Mouse (Mus musculus) midbrain, embryonic 12.5 days (tissue): ENCODE results near the gene Zbtb20. TPM values are rescaled to one million over a fixed set of nuclear protein-coding genes. Genes with fewer than 3 reads are reported as not detected.

Experiments used
- ATAC-seq: fragments of 200-750 bp; cut with Nextera tagmentation; 2 replicates; pipeline ENCODE4 v1.8.0; 2017; ENCODE audit warnings: low read depth, moderate TSS enrichment, moderate library complexity; ENCODE audit not compliant: low FRiP score
- H3K27ac ChIP-seq: fragments of 300-500 bp; sonication (generic); replicated peaks from 2 replicates; pipeline ENCODE4 v1.5.1; 2016; ENCODE audit warnings: mild to moderate bottlenecking
- H3K27me3 ChIP-seq: fragments of 300-500 bp; sonication (generic); 2 replicates; pipeline ENCODE4 v1.6.1; 2016; ENCODE audit warnings: mild to moderate bottlenecking
- H3K36me3 ChIP-seq: fragments of 300-500 bp; sonication (generic); 2 replicates; pipeline ENCODE4 v1.6.1; 2016
- H3K4me1 ChIP-seq: fragments of 300-500 bp; sonication (generic); 2 replicates; pipeline ENCODE4 v1.6.1; 2016
- H3K4me2 ChIP-seq: fragments of 300-500 bp; sonication (generic); replicated peaks from 2 replicates; pipeline ENCODE4 v1.6.1; 2016; ENCODE audit warnings: mild to moderate bottlenecking, moderate library complexity
- H3K4me3 ChIP-seq: fragments of 300-500 bp; sonication (generic); 2 replicates; pipeline ENCODE4 v1.5.1; 2016; ENCODE audit warnings: mild to moderate bottlenecking
- H3K9ac ChIP-seq: fragments of 300-500 bp; sonication (generic); replicated peaks from 2 replicates; pipeline ENCODE4 v1.6.1; 2016; ENCODE audit warnings: mild to moderate bottlenecking, moderate library complexity
- H3K9me3 ChIP-seq: fragments of 300-500 bp; sonication (generic); 2 replicates; pipeline ENCODE4 v1.6.1; 2016; ENCODE audit warnings: mild to moderate bottlenecking
- WGBS: fragments of 180-500 bp; shearing (Covaris S2); methylation state at CpG from one replicate; pipeline ENCODE4 v1.1.7; 2016; 5-methylcytosine and 5-hydroxymethylcytosine counted together
- polyA plus RNA-seq: library from polyadenylated mRNA; unstranded; fragments of >200 nt; fragmentation: Nextera tagmentation; extraction: Ambion mirVana; gene quantifications from 2 replicates; pipeline ENCODE4 v1.2.1, GENCODE M21; 2016

Gene Zbtb20
- polyA plus RNA-seq, 1 experiment from 2014 or later = 80.8 TPM

DNA sequence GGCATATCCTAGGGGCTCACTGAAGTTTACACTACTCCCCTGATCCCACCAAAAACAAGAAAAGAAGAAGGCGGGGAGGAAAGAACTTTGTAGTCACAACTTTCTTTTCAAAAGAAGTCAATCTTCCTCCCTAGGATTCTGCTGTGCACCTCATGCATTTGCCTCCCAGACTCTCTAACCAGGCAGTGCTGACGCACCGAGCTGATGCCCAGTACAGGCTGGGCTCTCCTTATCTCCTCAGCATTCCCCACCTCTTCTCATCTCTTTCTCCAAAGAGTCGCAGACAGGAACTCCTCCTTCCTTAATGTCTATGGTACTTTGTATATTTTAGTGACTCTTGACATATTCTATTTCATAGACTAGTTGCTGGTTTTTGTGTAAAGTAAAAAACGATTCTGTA is 638.3 kb downstream of the Zbtb20 start:
- Histone ChIP-seq H3K9ac (no peak overlapping the region), H3K36me3 (no peaks in the 10 kb centered on the region), H3K27me3 (no peaks in the 10 kb centered on the region), H3K4me2 (no peak overlapping the region), H3K9me3 (no peaks in the 10 kb centered on the region), H3K4me1 (peaks cover 13% of the 10 kb centered on the region; the same call in 1 of the 2 replicates), H3K4me3 (no peak overlapping the region), H3K27ac (no peak overlapping the region)
- WGBS = 89% methylated on average over 5 of the region's 5 CpGs
- no peak for ATAC-seq

DNA sequence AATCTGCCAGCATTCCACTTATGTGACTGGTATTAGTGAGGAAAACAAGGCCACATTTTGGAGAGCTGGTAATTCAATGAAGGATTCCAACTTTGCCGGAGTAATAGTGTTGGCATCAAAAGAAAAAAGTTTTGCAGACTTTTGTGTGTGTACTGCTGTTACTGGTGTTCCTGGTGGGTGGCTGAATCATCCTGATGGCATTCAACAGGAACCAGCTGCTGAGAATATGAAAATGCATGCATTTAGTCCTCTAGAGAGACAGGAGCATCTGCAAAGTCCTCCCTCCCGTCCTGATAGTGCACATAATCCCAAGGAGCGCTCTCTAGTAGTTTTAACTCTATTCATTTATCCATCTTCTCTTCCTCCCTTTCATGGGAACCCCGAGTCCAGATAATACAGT is 639.9 kb downstream of the Zbtb20 start:
- no peak for ATAC-seq

DNA sequence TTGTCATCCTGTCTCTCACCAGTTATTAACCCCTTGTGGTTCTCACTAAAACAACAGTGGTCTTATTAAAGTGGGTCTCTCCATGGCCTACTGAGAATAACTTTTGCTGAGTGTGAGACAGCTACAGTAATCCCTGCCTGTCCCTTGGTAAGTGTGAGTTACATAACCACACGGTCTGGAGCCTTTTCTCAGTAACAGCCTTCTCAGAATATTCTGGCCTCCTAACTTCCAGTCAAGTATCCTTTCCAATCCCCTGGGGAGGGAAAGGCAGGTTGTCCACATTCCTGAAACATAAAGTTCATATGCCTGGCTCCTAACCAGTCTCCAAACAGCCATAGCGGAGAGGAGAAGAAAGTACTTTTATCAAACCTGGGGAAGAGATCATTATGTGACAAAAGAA is 644.6 kb downstream of the Zbtb20 start:
- Histone ChIP-seq H3K4me1 (0 out of 2 replicates have a peak, but pooled peaks cover 3% of the 10 kb centered on the region), H3K27me3 (no peaks in the 10 kb centered on the region), H3K9ac (no peak overlapping the region), H3K4me3 (no peak overlapping the region), H3K9me3 (no peaks in the 10 kb centered on the region), H3K4me2 (no peak overlapping the region), H3K27ac (no peak overlapping the region), H3K36me3 (no peaks in the 10 kb centered on the region)
- 70% methylated on average over 2 of the region's 2 CpGs for WGBS
- ATAC-seq = no peak

More for the DNA sequence above, 639.9 kb downstream of the Zbtb20 start:
- no peaks in the 10 kb centered on the region for H3K27me3 ChIP-seq
- H3K4me1 ChIP-seq = peaks cover 8% of the 10 kb centered on the region; the same call in 1 of the 2 replicates
- H3K4me3 ChIP-seq = no peak overlapping the region
- H3K36me3 ChIP-seq = no peaks in the 10 kb centered on the region
- no peak overlapping the region for H3K9ac ChIP-seq
- H3K27ac ChIP-seq = no peak overlapping the region
- no peak overlapping the region for H3K4me2 ChIP-seq
- WGBS = 79% methylated on average over 4 of the region's 4 CpGs
- H3K9me3 ChIP-seq = no peaks in the 10 kb centered on the region

DNA sequence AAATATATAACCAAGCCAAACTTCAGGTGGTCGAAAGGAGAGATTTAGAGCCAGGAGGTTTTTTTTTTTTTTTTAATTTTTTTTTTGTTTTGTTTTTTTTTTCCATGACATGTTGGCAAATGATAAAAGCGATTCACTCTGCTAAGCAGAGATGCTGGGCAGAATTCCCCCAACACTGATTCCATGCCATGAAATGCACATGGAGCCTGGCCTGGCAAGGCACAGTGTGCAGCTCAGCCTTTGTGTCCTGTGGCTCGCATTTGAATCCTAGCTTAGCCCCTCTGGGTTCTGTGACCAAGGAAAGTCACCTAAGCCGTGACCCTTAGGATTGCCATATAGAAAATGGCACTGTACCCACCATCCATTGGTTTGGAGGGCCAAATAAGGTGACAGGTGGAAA is 646.8 kb downstream of the Zbtb20 start:
- Histone ChIP-seq H3K9ac (no peak overlapping the region), H3K9me3 (no peaks in the 10 kb centered on the region), H3K4me1 (0 out of 2 replicates have a peak, but pooled peaks cover 4% of the 10 kb centered on the region), H3K4me2 (no peak overlapping the region), H3K27ac (no peak overlapping the region), H3K4me3 (no peak overlapping the region), H3K27me3 (no peaks in the 10 kb centered on the region), H3K36me3 (no peaks in the 10 kb centered on the region)
- no peak for ATAC-seq
- 93% methylated on average over 4 of the region's 4 CpGs for WGBS

DNA sequence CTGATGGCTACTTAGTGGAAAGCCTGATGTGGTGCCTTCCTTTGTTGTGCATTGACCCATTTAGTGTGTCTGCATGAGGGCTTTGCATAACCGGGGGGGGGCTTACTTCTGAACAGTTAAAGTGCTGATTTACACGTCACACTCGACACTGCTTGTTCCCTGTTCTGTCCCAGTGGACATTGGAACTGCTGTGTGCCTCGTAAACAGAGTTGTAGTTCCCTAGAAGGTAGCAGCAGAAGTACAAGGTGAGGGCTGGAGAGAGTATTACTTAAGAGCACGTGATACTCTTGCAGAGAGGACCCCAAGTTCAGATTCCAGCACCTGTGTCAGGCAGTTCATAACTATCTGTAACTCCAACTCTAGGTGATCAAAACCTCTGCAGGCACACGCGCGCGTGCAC is 648.5 kb downstream of the Zbtb20 start:
- Histone ChIP-seq H3K36me3 (peaks cover 5% of the 10 kb centered on the region), H3K9me3 (no peaks in the 10 kb centered on the region), H3K9ac (no peak overlapping the region), H3K4me3 (no peak overlapping the region), H3K27me3 (no peaks in the 10 kb centered on the region), H3K4me2 (no peak overlapping the region), H3K4me1 (0 out of 2 replicates have a peak, but pooled peaks cover 4% of the 10 kb centered on the region), H3K27ac (no peak overlapping the region)
- ATAC-seq = no peak
- 81% methylated on average over 9 of the region's 9 CpGs for WGBS

DNA sequence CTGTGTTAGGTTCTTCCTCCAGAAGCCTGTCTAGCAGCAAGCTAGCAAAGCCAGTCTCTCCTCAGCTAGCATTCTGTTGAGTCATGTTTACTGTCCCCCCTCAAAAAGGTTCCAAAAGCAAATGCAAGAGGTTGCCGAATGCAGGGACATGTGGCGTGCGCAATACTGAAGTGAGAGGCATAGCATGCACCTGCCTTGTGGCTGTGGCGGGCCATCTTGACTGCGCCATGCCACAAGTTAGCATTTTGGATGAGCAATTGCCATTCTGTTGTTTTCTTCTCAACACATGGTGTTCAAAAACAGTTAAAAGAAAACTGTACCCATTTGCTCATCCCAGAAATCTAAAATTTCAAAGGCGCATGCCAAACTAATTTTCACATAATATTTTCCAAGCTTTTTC is 649.9 kb downstream of the Zbtb20 start:
- Histone ChIP-seq H3K36me3 (peaks cover 5% of the 10 kb centered on the region), H3K4me3 (no peak overlapping the region), H3K4me1 (0 out of 2 replicates have a peak, but pooled peaks cover 4% of the 10 kb centered on the region), H3K27ac (no peak overlapping the region), H3K4me2 (no peak overlapping the region), H3K9ac (no peak overlapping the region), H3K27me3 (no peaks in the 10 kb centered on the region), H3K9me3 (no peaks in the 10 kb centered on the region)
- no peak for ATAC-seq
- WGBS = 95% methylated on average over 6 of the region's 6 CpGs

DNA sequence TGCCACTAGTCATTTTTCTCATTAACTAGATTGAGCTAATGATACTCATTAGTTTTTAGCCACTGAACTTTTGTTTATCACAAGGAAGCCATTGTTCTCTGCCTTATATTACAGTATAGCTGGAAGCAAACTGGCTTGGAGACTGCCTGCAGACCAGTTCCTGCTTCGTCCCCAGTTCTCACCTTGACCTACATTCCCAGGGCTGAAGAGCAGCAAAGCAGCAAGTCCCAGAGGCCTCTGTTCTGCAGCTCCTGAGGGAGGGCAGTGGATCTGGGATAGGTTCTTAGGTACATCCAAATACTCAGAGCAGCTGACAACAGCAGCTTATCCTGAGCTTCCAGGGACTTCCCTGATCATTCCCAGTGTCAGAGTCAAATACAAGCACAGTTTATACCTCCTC is 652.6 kb downstream of the Zbtb20 start:
- H3K4me1 ChIP-seq = peaks cover 7% of the 10 kb centered on the region; the same call in 1 of the 2 replicates
- 90% methylated on average over 1 of the region's 1 CpGs for WGBS
- no peak overlapping the region for H3K27ac ChIP-seq
- H3K9me3 ChIP-seq = no peaks in the 10 kb centered on the region
- no peak overlapping the region for H3K4me3 ChIP-seq
- H3K9ac ChIP-seq = no peak overlapping the region
- peaks cover 5% of the 10 kb centered on the region for H3K36me3 ChIP-seq
- H3K27me3 ChIP-seq = no peaks in the 10 kb centered on the region
- no peak overlapping the region for H3K4me2 ChIP-seq
- ATAC-seq = no peak

DNA sequence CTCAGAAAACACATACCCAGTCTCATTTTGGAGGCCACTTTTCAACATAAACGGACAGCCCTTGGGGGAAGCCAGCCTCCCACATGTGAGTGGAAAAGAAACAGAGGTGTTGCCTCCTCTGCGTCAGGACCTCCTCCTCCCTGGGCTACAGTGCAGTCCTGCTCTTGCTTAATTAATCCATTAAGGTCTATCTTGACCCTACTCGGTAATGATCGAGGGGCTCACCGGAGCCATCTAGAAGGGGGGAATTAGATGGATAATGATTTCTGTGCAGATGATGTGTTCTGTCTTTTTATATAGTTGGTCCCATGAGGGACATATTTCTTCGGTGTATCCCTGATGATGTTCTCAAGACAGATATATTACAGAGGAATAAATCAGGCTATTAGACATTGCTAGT is 655.6 kb downstream of the Zbtb20 start:
- Histone ChIP-seq H3K36me3 (peaks cover 5% of the 10 kb centered on the region), H3K4me3 (no peak overlapping the region), H3K27me3 (no peaks in the 10 kb centered on the region), H3K9ac (no peak overlapping the region), H3K9me3 (no peaks in the 10 kb centered on the region), H3K4me1 (peaks cover 13% of the 10 kb centered on the region; the same call in 1 of the 2 replicates), H3K4me2 (no peak overlapping the region), H3K27ac (no peak overlapping the region)
- 93% methylated on average over 6 of the region's 6 CpGs for WGBS
- ATAC-seq = no peak

DNA sequence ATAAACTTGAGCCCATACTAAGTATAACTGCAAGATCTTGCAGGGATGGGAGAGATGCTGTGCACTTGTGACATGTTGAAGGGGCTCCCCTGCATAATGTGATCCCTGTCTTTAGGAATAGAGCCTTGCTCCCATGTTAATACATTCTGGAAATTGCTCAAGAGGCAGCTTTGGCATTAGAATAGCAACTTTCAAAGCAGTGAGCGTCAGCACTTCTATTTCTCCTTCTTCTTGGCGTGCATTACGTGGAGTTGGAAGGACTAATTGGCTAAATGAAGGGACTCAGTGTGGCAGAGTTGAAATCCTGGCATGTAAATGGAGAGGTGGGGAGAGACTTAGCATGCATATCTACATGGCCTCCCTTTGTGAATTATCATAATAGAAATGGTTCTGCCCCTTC is 658.4 kb downstream of the Zbtb20 start:
- no peak for ATAC-seq
- Histone ChIP-seq H3K27ac (no peak overlapping the region; the same call in 1 of the 2 replicates), H3K4me2 (no peak overlapping the region), H3K4me1 (peaks cover 13% of the 10 kb centered on the region; the same call in 1 of the 2 replicates), H3K36me3 (no peaks in the 10 kb centered on the region), H3K4me3 (no peak overlapping the region), H3K9ac (no peak overlapping the region), H3K27me3 (no peaks in the 10 kb centered on the region), H3K9me3 (no peaks in the 10 kb centered on the region)
- 75% methylated on average over 3 of the region's 3 CpGs for WGBS

DNA sequence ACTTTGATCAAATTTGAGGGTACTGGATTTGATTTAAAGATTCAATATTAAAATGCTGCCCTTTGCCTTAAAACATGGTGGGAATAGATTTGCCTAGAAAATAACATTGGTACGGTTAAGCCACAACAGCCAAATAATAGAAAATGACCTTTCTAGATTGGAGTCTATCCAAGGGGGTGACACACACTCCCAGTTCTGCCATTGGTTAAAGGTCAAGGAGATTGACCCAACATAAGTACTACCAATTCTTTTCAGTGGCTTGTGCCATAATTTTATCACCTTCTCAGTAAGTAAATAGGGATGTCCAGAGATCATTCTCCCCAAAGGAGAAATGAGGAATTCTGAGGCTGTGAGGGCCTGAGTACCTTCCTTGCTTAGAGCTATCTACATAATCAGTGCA is 660.2 kb downstream of the Zbtb20 start:
- no peak for ATAC-seq
- peaks cover 13% of the 10 kb centered on the region; the same call in 1 of the 2 replicates for H3K4me1 ChIP-seq
- 88% methylated on average over 1 of the region's 1 CpGs for WGBS
- H3K9ac ChIP-seq = no peak overlapping the region
- H3K9me3 ChIP-seq = no peaks in the 10 kb centered on the region
- no peaks in the 10 kb centered on the region for H3K36me3 ChIP-seq
- no peak overlapping the region for H3K4me2 ChIP-seq
- H3K27me3 ChIP-seq = no peaks in the 10 kb centered on the region
- no peak overlapping the region for H3K4me3 ChIP-seq
- H3K27ac ChIP-seq = no peak overlapping the region

DNA sequence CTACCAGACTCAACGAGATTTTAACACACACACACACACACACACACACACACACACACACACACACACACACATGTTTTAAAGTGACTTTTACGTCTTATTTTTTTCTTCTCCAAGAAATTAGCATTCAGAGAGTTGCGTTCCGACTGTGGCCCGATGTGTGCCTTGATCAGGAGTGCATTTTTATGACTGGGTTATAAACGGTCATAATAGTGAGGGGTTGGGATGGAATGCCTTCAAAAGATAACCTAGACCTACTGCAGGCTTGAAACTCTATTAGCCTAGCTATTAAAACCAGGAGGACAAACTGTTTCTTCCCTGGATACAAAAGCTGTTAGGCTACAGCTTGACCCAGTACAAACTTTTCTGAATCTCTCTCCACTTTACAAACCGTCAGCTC is 661.5 kb downstream of the Zbtb20 start:
- Histone ChIP-seq H3K9me3 (no peaks in the 10 kb centered on the region), H3K9ac (no peak overlapping the region), H3K4me1 (peaks cover 10% of the 10 kb centered on the region; the same call in 1 of the 2 replicates), H3K36me3 (no peaks in the 10 kb centered on the region), H3K27me3 (no peaks in the 10 kb centered on the region), H3K4me2 (no peak overlapping the region), H3K4me3 (no peak overlapping the region), H3K27ac (no peak overlapping the region)
- ATAC-seq = no peak
- WGBS = 89% methylated on average over 7 of the region's 7 CpGs

DNA sequence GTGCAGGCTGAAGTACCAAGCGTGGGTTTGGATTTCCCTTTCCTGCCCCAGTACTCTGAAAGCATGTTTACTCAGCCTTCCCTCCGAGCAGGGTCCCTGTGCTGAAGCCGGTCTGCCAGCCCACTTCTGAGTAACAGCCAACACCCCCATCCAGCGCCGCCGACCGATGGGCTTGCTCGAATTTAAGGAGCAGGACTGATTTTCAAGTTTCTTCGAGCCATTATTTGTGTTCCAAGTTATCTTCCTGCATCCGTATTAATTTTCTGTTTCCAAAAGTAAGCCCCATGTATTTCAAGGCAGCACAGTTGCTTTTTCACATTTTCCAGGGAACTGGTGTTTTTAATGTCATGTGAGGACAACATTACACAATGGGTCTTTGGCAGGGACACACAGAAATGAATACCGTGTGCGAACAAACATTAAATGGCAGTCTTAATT is 664.0 kb downstream of the Zbtb20 start:
- no peak overlapping the region for H3K9ac ChIP-seq
- no peaks in the 10 kb centered on the region for H3K4me1 ChIP-seq
- no peaks in the 10 kb centered on the region for H3K36me3 ChIP-seq
- no peaks in the 10 kb centered on the region for H3K27me3 ChIP-seq
- no peak overlapping the region for H3K4me3 ChIP-seq
- no peaks in the 10 kb centered on the region for H3K9me3 ChIP-seq
- no peak overlapping the region for H3K4me2 ChIP-seq
- 87% methylated on average over 12 of the region's 12 CpGs for WGBS
- peak overlapping the region; percentile 30; the same call in 1 of the 2 replicates for H3K27ac ChIP-seq
- no peak; the same call in 1 of the 2 replicates for ATAC-seq

DNA sequence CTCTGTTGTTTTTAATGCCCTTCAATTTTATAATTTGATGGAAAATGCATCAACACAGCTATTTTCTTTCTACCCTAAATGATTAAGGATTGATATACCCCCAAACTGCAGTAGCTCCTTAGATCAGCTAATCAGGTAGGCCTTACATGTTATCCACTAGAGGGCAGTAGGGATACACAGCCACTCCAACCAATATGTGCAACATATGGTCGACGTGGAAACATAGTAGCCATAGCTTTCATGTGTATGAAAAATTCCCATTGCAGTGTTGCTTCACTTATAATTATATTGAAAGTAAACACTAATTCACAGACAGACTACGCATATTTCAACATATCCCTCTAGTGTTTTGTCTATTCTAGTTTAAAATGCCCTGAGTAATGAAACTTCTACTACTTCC is 664.4 kb downstream of the Zbtb20 start:
- Histone ChIP-seq H3K4me3 (no peak overlapping the region), H3K4me1 (no peaks in the 10 kb centered on the region), H3K4me2 (no peak overlapping the region), H3K9ac (no peak overlapping the region), H3K27ac (no peak overlapping the region), H3K9me3 (no peaks in the 10 kb centered on the region), H3K36me3 (no peaks in the 10 kb centered on the region), H3K27me3 (no peaks in the 10 kb centered on the region)
- ATAC-seq = peak; percentile 54; the same call in 1 of the 2 replicates
- 31% methylated on average over 3 of the region's 3 CpGs for WGBS
